Mouse (Mus musculus): ENCODE measurements around the gene Crebl2. TPM values are rescaled to one million over a fixed set of nuclear protein-coding genes. Genes with fewer than 3 reads are reported as not detected.

Crebl2 gene
- polyA plus RNA-seq, 1 experiment: 7.6 TPM

DNA sequence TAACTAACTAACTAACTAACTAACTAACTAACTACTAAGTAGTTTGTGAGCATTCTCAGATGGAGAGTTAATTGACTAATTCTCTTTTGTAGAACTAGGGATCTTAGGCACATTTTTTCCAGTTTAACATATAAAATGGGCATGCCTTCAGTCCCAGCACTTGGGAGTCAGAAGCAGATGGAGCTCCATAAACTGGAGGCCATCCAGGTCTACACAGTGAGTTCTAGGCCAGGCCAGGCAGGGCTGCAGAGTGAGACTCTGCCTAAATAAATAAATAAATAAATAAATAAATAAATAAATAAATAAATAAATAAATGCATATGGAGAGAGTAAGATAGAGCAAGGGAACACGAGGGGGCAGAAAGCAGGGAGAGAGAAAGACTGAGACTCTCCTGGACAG is 47.9 kb downstream of the Crebl2 start:
- H3K27me3 ChIP-seq (ENCODE audit: control insufficient read depth, insufficient read depth, low read length, poor library complexity, severe bottlenecking): no peaks in the 10 kb centered on the region
- peaks cover 10% of the 10 kb centered on the region; the same call in 1 of the 2 replicates for H3K36me3 ChIP-seq (ENCODE audit: control insufficient read depth, insufficient read depth, low read length, poor library complexity, severe bottlenecking)
- H3K27ac ChIP-seq (ENCODE audit: insufficient read depth, low read length): no peak overlapping the region
- no peak for TF ChIP-seq CTCF (IDR thresholded peaks at IDR 0.05; ENCODE audit: low read depth, low read length)
- no peak for TF ChIP-seq POLR2A (IDR thresholded peaks at IDR 0.05; ENCODE audit: insufficient read depth, low read length)
- TF ChIP-seq EP300 (IDR thresholded peaks at IDR 0.05; ENCODE audit: insufficient read depth, low read depth, low read length): no peak
- no peaks in the 10 kb centered on the region for H3K4me1 ChIP-seq (ENCODE audit: control insufficient read depth, insufficient read depth, low read length)
- H3K9ac ChIP-seq (ENCODE audit: low read depth, poor library complexity, severe bottlenecking): no peak overlapping the region
- H3K4me3 ChIP-seq (ENCODE audit: low read depth, low read length): no peak overlapping the region
- no peaks in the 10 kb centered on the region for H3K9me3 ChIP-seq (replicated peaks; ENCODE audit: control insufficient read depth, insufficient read depth, low read length, poor library complexity, severe bottlenecking)

DNA sequence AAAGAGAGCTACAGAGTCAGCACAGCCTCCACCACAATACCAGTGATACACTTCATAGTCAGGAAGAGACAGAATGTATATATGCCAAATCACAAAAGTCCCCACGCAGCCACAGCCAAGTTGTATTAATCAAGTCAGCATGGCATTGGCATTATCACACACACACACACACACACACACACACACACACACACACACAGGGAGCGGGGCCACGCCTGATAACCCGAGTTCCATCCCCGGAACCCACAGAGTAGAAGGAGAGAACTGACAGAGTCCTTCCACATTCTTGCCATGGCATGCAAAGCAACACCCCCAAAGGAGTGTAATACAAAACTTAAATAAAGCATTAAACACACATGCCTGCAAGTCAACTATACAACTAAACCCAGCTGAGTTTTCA is 49.6 kb downstream of the Crebl2 start:
- H3K4me1 ChIP-seq (ENCODE audit: control insufficient read depth, insufficient read depth, low read length): no peaks in the 10 kb centered on the region
- no peaks in the 10 kb centered on the region for H3K27me3 ChIP-seq (ENCODE audit: control insufficient read depth, insufficient read depth, low read length, poor library complexity, severe bottlenecking)
- H3K36me3 ChIP-seq (ENCODE audit: control insufficient read depth, insufficient read depth, low read length, poor library complexity, severe bottlenecking): peaks cover 10% of the 10 kb centered on the region; the same call in 1 of the 2 replicates
- no peak overlapping the region for H3K27ac ChIP-seq (ENCODE audit: insufficient read depth, low read length)
- no peak for TF ChIP-seq POLR2A (IDR thresholded peaks at IDR 0.05; ENCODE audit: insufficient read depth, low read length)
- no peak for TF ChIP-seq EP300 (IDR thresholded peaks at IDR 0.05; ENCODE audit: insufficient read depth, low read depth, low read length)
- no peak for TF ChIP-seq CTCF (IDR thresholded peaks at IDR 0.05; ENCODE audit: low read depth, low read length)
- no peaks in the 10 kb centered on the region for H3K9me3 ChIP-seq (replicated peaks; ENCODE audit: control insufficient read depth, insufficient read depth, low read length, poor library complexity, severe bottlenecking)
- no peak overlapping the region for H3K9ac ChIP-seq (ENCODE audit: low read depth, poor library complexity, severe bottlenecking)
- no peak overlapping the region for H3K4me3 ChIP-seq (ENCODE audit: low read depth, low read length)

DNA sequence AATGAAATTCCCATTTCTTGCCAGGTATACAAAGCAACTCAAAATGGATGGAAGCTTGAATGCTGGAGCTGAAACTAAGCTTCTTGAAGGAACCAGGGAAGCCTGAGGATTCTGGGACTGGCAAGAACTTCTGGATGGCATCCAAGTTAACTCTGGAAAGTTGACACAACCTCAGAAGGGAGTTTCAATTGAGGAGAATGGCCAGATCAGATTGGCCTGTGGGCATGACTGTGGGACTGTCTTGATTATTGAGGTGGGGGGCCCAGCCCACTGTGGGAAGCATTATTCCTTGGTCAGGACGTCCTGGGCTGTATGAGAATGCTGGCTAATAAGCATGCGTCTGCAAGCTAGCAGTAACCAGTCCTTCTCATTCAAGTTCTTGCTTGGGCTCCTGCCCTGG is 50.1 kb downstream of the Crebl2 start:
- peaks cover 7% of the 10 kb centered on the region; the same call in 1 of the 2 replicates for H3K36me3 ChIP-seq (ENCODE audit: control insufficient read depth, insufficient read depth, low read length, poor library complexity, severe bottlenecking)
- no peak overlapping the region for H3K4me3 ChIP-seq (ENCODE audit: low read depth, low read length)
- no peak overlapping the region for H3K27ac ChIP-seq (ENCODE audit: insufficient read depth, low read length)
- TF ChIP-seq CTCF (IDR thresholded peaks at IDR 0.05; ENCODE audit: low read depth, low read length) (no peak), POLR2A (IDR thresholded peaks at IDR 0.05; ENCODE audit: insufficient read depth, low read length) (no peak), EP300 (IDR thresholded peaks at IDR 0.05; ENCODE audit: insufficient read depth, low read depth, low read length) (no peak)
- H3K9me3 ChIP-seq (replicated peaks; ENCODE audit: control insufficient read depth, insufficient read depth, low read length, poor library complexity, severe bottlenecking): no peaks in the 10 kb centered on the region
- H3K9ac ChIP-seq (ENCODE audit: low read depth, poor library complexity, severe bottlenecking): no peak overlapping the region
- no peaks in the 10 kb centered on the region for H3K27me3 ChIP-seq (ENCODE audit: control insufficient read depth, insufficient read depth, low read length, poor library complexity, severe bottlenecking)
- no peaks in the 10 kb centered on the region for H3K4me1 ChIP-seq (ENCODE audit: control insufficient read depth, insufficient read depth, low read length)

DNA sequence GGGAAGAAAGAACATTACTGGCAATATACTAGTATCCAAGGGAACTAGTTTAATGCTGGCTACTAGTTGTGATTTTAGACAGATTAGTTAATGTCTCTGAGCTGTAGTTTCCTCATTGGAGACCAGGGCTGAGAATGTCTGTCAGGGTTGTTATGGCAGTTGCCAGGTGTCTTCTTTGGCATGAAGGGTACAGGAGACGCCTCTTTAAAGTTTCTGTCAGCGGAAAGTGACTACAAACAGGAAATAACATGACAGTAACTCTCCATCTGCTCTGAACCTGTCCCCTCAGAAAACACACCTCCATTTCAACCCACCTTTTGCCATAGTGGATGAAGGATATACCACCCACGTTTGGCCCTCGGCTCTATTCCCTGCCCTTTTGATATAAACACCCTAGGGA is 53.7 kb downstream of the Crebl2 start:
- TF ChIP-seq EP300 (IDR thresholded peaks at IDR 0.05; ENCODE audit: insufficient read depth, low read depth, low read length) (no peak), POLR2A (IDR thresholded peaks at IDR 0.05; ENCODE audit: insufficient read depth, low read length) (no peak), CTCF (IDR thresholded peaks at IDR 0.05; ENCODE audit: low read depth, low read length) (no peak)
- no peak overlapping the region for H3K27ac ChIP-seq (ENCODE audit: insufficient read depth, low read length)
- no peak overlapping the region for H3K9ac ChIP-seq (ENCODE audit: low read depth, poor library complexity, severe bottlenecking)
- H3K36me3 ChIP-seq (ENCODE audit: control insufficient read depth, insufficient read depth, low read length, poor library complexity, severe bottlenecking): peaks cover 3% of the 10 kb centered on the region; the same call in 1 of the 2 replicates
- H3K4me1 ChIP-seq (ENCODE audit: control insufficient read depth, insufficient read depth, low read length): no peaks in the 10 kb centered on the region
- H3K27me3 ChIP-seq (ENCODE audit: control insufficient read depth, insufficient read depth, low read length, poor library complexity, severe bottlenecking): no peaks in the 10 kb centered on the region
- H3K9me3 ChIP-seq (replicated peaks; ENCODE audit: control insufficient read depth, insufficient read depth, low read length, poor library complexity, severe bottlenecking): no peaks in the 10 kb centered on the region
- H3K4me3 ChIP-seq (ENCODE audit: low read depth, low read length): no peak overlapping the region

DNA sequence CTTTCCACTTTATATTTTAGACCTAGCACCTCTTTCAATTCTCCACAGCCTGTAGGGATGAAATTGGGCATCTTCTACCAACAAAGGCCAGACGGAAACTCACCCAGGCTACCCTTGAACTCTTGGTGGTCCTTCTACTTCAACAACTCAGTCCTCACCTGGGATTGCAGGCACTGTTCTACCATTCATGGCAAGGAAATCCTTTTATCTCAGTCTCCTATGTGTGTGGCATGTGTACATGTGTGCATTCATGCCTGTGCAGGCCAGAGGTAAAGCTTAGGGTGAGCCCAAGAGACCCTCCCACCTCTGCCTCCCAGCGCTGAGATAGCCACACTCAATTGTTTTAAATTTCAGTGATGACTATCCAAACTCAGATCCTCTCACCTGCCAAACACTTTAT is 55.6 kb downstream of the Crebl2 start:
- no peaks in the 10 kb centered on the region for H3K4me1 ChIP-seq (ENCODE audit: control insufficient read depth, insufficient read depth, low read length)
- no peak overlapping the region for H3K27ac ChIP-seq (ENCODE audit: insufficient read depth, low read length)
- H3K27me3 ChIP-seq (ENCODE audit: control insufficient read depth, insufficient read depth, low read length, poor library complexity, severe bottlenecking): no peaks in the 10 kb centered on the region
- no peaks in the 10 kb centered on the region for H3K9me3 ChIP-seq (replicated peaks; ENCODE audit: control insufficient read depth, insufficient read depth, low read length, poor library complexity, severe bottlenecking)
- H3K36me3 ChIP-seq (ENCODE audit: control insufficient read depth, insufficient read depth, low read length, poor library complexity, severe bottlenecking): peaks cover 3% of the 10 kb centered on the region; the same call in 1 of the 2 replicates
- no peak for TF ChIP-seq EP300 (IDR thresholded peaks at IDR 0.05; ENCODE audit: insufficient read depth, low read depth, low read length)
- TF ChIP-seq POLR2A (IDR thresholded peaks at IDR 0.05; ENCODE audit: insufficient read depth, low read length): no peak
- no peak for TF ChIP-seq CTCF (IDR thresholded peaks at IDR 0.05; ENCODE audit: low read depth, low read length)
- H3K4me3 ChIP-seq (ENCODE audit: low read depth, low read length): no peak overlapping the region
- H3K9ac ChIP-seq (ENCODE audit: low read depth, poor library complexity, severe bottlenecking): no peak overlapping the region

DNA sequence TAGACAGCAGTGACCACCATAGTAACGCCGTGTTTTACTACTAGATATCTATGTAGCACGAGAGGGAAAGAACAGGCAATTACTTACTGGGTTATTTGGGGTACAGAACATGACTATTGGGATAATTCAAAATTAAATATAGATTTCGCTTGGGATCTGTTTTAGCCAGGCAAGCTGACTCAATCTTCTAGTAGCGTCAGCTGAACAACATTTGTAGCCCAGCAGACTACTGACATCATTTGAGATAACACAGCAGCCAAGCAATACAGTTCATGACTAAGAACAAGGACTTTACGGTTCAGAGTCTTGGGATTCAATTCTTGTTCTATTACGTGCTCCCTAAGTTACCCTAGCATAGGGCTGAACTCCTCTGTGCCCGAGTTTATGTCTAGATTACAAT is 56.5 kb downstream of the Crebl2 start:
- H3K9ac ChIP-seq (ENCODE audit: low read depth, poor library complexity, severe bottlenecking): no peak overlapping the region
- no peaks in the 10 kb centered on the region for H3K9me3 ChIP-seq (replicated peaks; ENCODE audit: control insufficient read depth, insufficient read depth, low read length, poor library complexity, severe bottlenecking)
- H3K27me3 ChIP-seq (ENCODE audit: control insufficient read depth, insufficient read depth, low read length, poor library complexity, severe bottlenecking): no peaks in the 10 kb centered on the region
- H3K36me3 ChIP-seq (ENCODE audit: control insufficient read depth, insufficient read depth, low read length, poor library complexity, severe bottlenecking): peaks cover 3% of the 10 kb centered on the region; the same call in 1 of the 2 replicates
- TF ChIP-seq POLR2A (IDR thresholded peaks at IDR 0.05; ENCODE audit: insufficient read depth, low read length) (no peak), EP300 (IDR thresholded peaks at IDR 0.05; ENCODE audit: insufficient read depth, low read depth, low read length) (no peak), CTCF (IDR thresholded peaks at IDR 0.05; ENCODE audit: low read depth, low read length) (no peak)
- no peaks in the 10 kb centered on the region for H3K4me1 ChIP-seq (ENCODE audit: control insufficient read depth, insufficient read depth, low read length)
- H3K4me3 ChIP-seq (ENCODE audit: low read depth, low read length): no peak overlapping the region
- H3K27ac ChIP-seq (ENCODE audit: insufficient read depth, low read length): no peak overlapping the region
